ENCODE assay signal across 20 mouse cellular contexts in the genomic region with DNA sequence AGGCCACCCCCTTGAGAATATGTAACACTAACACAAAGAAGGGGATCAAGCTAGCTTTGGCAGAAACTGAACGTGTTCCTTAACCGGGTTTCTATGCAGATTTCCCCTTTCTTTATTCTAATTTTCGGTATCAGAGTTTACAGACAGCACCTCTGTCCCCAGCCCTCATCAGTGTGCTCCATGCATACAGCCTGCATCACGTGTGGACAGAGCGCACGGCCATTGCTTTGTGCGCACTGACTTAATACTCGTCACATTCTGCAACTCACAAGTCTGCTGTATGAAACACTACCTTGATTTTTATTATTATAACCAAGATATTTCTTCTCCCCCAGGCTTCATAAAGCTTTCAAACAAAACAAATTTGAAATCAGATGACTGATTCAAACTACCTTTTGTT. TPM values are rescaled to one million over a fixed set of nuclear protein-coding genes. Genes with fewer than 3 reads are reported as not detected.
DNase-seq lines count a peak whose midpoint lies in the region; ATAC-seq and TF ChIP-seq lines count a peak whose summit lies in the region.
"Had no signal": no experiment of that assay in that cellular context is flagged by ENCODE, and none has a peak within 500 bp of the region (broad histone marks: within the 10 kb centered on the region; RNA-seq: fewer than 3 reads in every experiment).

No protein-coding gene starts in this region.

- H3K27ac ChIP-seq in heart, embryonic 10.5 days: peak overlapping the region; percentile 62; the same call in 1 of the 2 replicates
- no peak overlapping the region for H3K27ac ChIP-seq in hindbrain, postnatal 0 days
- peak overlapping the region; percentile 20; the same call in 1 of the 2 replicates for H3K27ac ChIP-seq in neural tube, embryonic 15.5 days (replicated peaks)
- H3K27ac ChIP-seq: embryonic facial prominence, embryonic 15.5 days; intestine, embryonic 15.5 days; kidney, postnatal 0 days had no signal

- no peak for TF ChIP-seq CTCF in hindbrain, postnatal 0 days (IDR thresholded peaks at IDR 0.05; ENCODE audit: low read depth)

- H3K9me3 ChIP-seq in heart, embryonic 10.5 days: no peaks in the 10 kb centered on the region
- H3K9me3 ChIP-seq in megakaryocyte, embryonic 14.5 days: no peaks in the 10 kb centered on the region
- no peaks in the 10 kb centered on the region for H3K9me3 ChIP-seq in hindbrain, postnatal 0 days (ENCODE audit: low read length)
- H3K9me3 ChIP-seq in neural tube, embryonic 15.5 days (replicated peaks): no peaks in the 10 kb centered on the region
- H3K9me3 ChIP-seq: embryonic facial prominence, embryonic 15.5 days; intestine, embryonic 15.5 days had no signal

- H3K27me3 ChIP-seq in heart, embryonic 10.5 days (ENCODE audit: insufficient read depth, poor library complexity, severe bottlenecking): no peaks in the 10 kb centered on the region
- H3K27me3 ChIP-seq in megakaryocyte, embryonic 14.5 days (replicated peaks): no peaks in the 10 kb centered on the region
- H3K27me3 ChIP-seq in hindbrain, postnatal 0 days (ENCODE audit: insufficient read depth, low read length): no peaks in the 10 kb centered on the region
- no peaks in the 10 kb centered on the region for H3K27me3 ChIP-seq in neural tube, embryonic 15.5 days (replicated peaks)
- H3K27me3 ChIP-seq: embryonic facial prominence, embryonic 15.5 days; intestine, embryonic 15.5 days; Patski had no signal

- no peaks in the 10 kb centered on the region for H3K36me3 ChIP-seq in heart, embryonic 10.5 days
- peaks cover 12% of the 10 kb centered on the region for H3K36me3 ChIP-seq in megakaryocyte, embryonic 14.5 days (replicated peaks; ENCODE audit: low read length)
- no peaks in the 10 kb centered on the region for H3K36me3 ChIP-seq in hindbrain, postnatal 0 days (ENCODE audit: insufficient read depth, low read length)
- H3K36me3 ChIP-seq in neural tube, embryonic 15.5 days: no peaks in the 10 kb centered on the region
- H3K36me3 ChIP-seq: embryonic facial prominence, embryonic 15.5 days; intestine, embryonic 15.5 days had no signal

- H3K4me3 ChIP-seq in heart, embryonic 10.5 days: no peak overlapping the region
- peak overlapping the region; percentile 53 for H3K4me3 ChIP-seq in megakaryocyte, embryonic 14.5 days (replicated peaks)
- H3K4me3 ChIP-seq in hindbrain, postnatal 0 days (ENCODE audit: low read length): no peak overlapping the region
- no peak overlapping the region for H3K4me3 ChIP-seq in neural tube, embryonic 15.5 days (replicated peaks)
- H3K4me3 ChIP-seq: embryonic facial prominence, embryonic 15.5 days; intestine, embryonic 15.5 days had no signal

- peaks cover 50% of the 10 kb centered on the region for H3K4me1 ChIP-seq in heart, embryonic 10.5 days
- peaks cover 52% of the 10 kb centered on the region for H3K4me1 ChIP-seq in megakaryocyte, embryonic 14.5 days
- H3K4me1 ChIP-seq in hindbrain, postnatal 0 days (ENCODE audit: insufficient read depth, low read length): no peaks in the 10 kb centered on the region; the same call in none of the 2 replicates
- H3K4me1 ChIP-seq in neural tube, embryonic 15.5 days: peaks cover 53% of the 10 kb centered on the region

- ATAC-seq in megakaryocyte, adult 5-6 weeks (ENCODE audit: poor library complexity, severe bottlenecking): no peak
- ATAC-seq in hindbrain, postnatal 0 days: no peak
- ATAC-seq in neural tube, embryonic 15.5 days (ENCODE audit: low FRiP score): no peak
- ATAC-seq: intestine, embryonic 15.5 days; Patski had no signal

- WGBS in heart, embryonic 10.5 days: 59% methylated on average over 8 of the region's 8 CpGs
- 47% methylated on average over 8 of the region's 8 CpGs for WGBS in hindbrain, postnatal 0 days
- 46% methylated on average over 8 of the region's 8 CpGs for WGBS in neural tube, embryonic 15.5 days

- DNase-seq in heart, embryonic 10.5 days (ENCODE audit: low spot score): no peak
- no peak for DNase-seq in heart, adult 18-20 months
- DNase-seq in hindbrain, postnatal 0 days (ENCODE audit: low spot score): no peak
- DNase-seq in spleen, postnatal 36 days (ENCODE audit: low spot score in 2 of 2): no peak
- no peak for DNase-seq in adrenal gland, postnatal 25 days
- DNase-seq: adrenal gland, adult 8-10 months; cerebellum, adult 8-10 months; heart, postnatal 14 days; lung, postnatal 14 days; right cerebral cortex, adult 18-20 months; spleen, adult 18-20 months; thymus, postnatal 25 days had no signal

- no peak overlapping the region for H3K9ac ChIP-seq in hindbrain, postnatal 0 days (replicated peaks; ENCODE audit: low read length)
- no peak overlapping the region for H3K9ac ChIP-seq in neural tube, embryonic 15.5 days (replicated peaks)
- H3K9ac ChIP-seq: embryonic facial prominence, embryonic 15.5 days; intestine, embryonic 15.5 days; liver, embryonic 14.5 days had no signal

- H3K4me2 ChIP-seq in hindbrain, postnatal 0 days (ENCODE audit: low read depth, low read length): peak overlapping the region; percentile 14; the same call in 1 of the 2 replicates
- H3K4me2 ChIP-seq in neural tube, embryonic 15.5 days: peak overlapping the region; percentile 36
- H3K4me2 ChIP-seq: embryonic facial prominence, embryonic 15.5 days; intestine, embryonic 15.5 days had no signal

RNA-seq across cellular contexts. Expression of gene Fbxw4, which starts 4.2 kb away (rescaled TPM):
- polyA plus RNA-seq in heart, embryonic 10.5 days (2016; fragmentation: Nextera tagmentation; extraction: Ambion mirVana): 5.5 and 6.0 TPM in 2 replicates
- 10 to 100 TPM; 26.9 to 31.0 TPM for total RNA-seq in heart, adult 18-20 months (2021)
- polyA plus RNA-seq in megakaryocyte, embryonic 14.5 days (2012; ENCODE audit: insufficient read depth, low replicate concordance): 14.3 and 29.0 TPM in 2 replicates
- 40.2 and 41.0 TPM in 2 replicates for total RNA-seq in megakaryocyte, adult 5-6 weeks (2015)
- 58.0 and 58.1 TPM in 2 replicates for total RNA-seq in megakaryocyte, adult 5-6 weeks (2017)
- 65.3 and 77.0 TPM in 2 replicates for total RNA-seq in hindbrain, postnatal 0 days (2014; rRNA removed)
- 5.3 and 5.4 TPM in 2 replicates for polyA plus RNA-seq in hindbrain, postnatal 0 days (2015; fragmentation: Nextera tagmentation; extraction: Ambion mirVana)
- 8.2 and 8.4 TPM in 2 replicates for polyA plus RNA-seq in neural tube, embryonic 15.5 days (2015; fragmentation: Nextera tagmentation; extraction: Ambion mirVana)
- total RNA-seq in adrenal gland, postnatal 25 days (2021): 32.2 and 33.8 TPM in 2 replicates
